Mouse (Mus musculus) thymus, adult 2 months (tissue): ENCODE data around the gene Cmah.

ENCODE experiments used
- CTCF ChIP-seq: fragments of 200-500 bp; IDR thresholded peaks from 2 replicates; pipeline ENCODE4 v1.5.1; 2012; ENCODE audit warnings: mild to moderate bottlenecking, control low read depth, low read length, moderate library complexity, borderline replicate concordance; ENCODE audit not compliant: control insufficient read depth, poor library complexity, insufficient read depth; ENCODE audit errors: extremely low read depth
- POLR2A ChIP-seq: fragments of 200-500 bp; IDR thresholded peaks from 2 replicates; pipeline ENCODE4 v1.6.1; 2012; ENCODE audit warnings: mild to moderate bottlenecking, low read length, control low read depth, moderate library complexity; ENCODE audit not compliant: control insufficient read depth, poor library complexity, insufficient read depth; ENCODE audit errors: extremely low read depth

GRCm38 (mm10) chr13:24487546-24487945, 160.3 kb downstream of the Cmah start:
- TF ChIP-seq POLR2A (no peak), CTCF (no peak)
